Mouse (Mus musculus) cerebellum, adult 2 months (tissue): ENCODE data around the gene Itgb2.

Experiments
- CTCF ChIP-seq: fragments of 200-500 bp; IDR thresholded peaks from 2 replicates; pipeline ENCODE4 v1.5.1; 2011; ENCODE audit warnings: low read depth, mild to moderate bottlenecking, control low read depth, low read length, moderate library complexity, borderline replicate concordance; ENCODE audit not compliant: insufficient read depth
- POLR2A ChIP-seq: fragments of 200-500 bp; IDR thresholded peaks from 2 replicates; pipeline ENCODE4 v1.6.1; 2011; ENCODE audit warnings: low read length, control low read depth, borderline replicate concordance; ENCODE audit not compliant: insufficient read depth

DNA sequence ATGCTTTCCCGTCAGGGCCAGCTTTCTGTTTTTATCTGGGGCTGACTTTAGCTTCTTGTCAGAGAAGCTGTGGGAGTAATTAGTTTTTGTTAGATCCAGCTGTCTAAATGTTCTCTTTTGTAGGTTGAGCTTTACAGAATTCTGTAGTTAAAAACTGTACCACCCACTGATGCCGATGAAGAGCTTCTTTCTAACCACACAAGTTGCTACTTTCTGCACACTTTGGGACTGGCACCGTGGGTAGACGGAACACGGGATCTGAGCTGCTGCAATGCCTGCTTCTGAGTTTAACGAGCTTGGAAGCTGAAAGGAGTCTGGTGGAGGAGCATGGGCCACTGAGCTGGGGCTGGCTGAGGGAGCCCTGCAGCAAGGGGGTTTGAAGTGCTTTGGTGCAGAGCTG is 61.5 kb downstream of the Itgb2 start:
- TF ChIP-seq CTCF (no peak), POLR2A (no peak)
